Mouse (Mus musculus): ENCODE data around the gene Hba-a2.
"Not testable (repeated sequence)": the region's sequence is repeated elsewhere in the genome, so short reads cannot be mapped to it uniquely, and the experiment has no call there.

The Hba-a2 gene

DNA sequence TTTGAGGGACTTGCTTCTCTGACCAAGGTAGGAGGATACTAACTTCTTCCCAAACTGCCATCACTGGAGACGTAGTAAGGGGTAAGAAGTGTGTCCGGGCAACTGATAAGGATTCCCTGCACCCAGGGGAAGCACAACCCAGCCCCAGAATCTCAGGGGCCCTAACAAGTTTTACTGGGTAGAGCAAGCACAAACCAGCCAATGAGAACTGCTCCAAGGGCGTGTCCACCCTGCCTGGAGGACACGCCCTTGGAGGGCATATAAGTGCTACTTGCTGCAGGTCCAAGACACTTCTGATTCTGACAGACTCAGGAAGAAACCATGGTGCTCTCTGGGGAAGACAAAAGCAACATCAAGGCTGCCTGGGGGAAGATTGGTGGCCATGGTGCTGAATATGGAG, at the start of gene Hba-a2:
Gene Hba-a2 (plus strand): TSS at position 287 of the 400 bp plus-strand sequence.
- DNase-seq (ENCODE audit: low spot score in 2 of 2): not testable (repeated sequence)

DNA sequence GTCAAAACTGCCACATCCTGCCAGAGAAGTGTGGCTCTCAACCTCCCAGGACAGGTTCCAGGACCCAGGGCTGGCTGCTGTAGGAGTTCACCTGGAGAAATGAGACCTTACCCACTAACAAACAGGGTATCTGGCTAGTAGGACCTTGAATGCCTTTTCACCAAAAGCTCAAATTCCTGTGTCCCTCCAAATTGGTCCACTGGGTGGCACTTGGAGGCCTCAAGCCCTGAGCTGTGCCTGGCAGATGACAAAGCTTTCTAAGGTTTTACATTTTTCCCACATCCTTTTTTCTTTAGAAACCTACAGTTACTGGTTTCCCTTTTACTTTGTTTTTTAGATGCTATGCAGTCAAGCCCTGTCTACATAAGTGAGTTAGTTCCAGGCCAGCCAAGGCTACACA, 49.2 kb upstream of the Hba-a2 start:
- no peak for DNase-seq (ENCODE audit: low spot score in 2 of 2)

GRCm38 (mm10) chr11:32248350-32248749, 47.9 kb upstream of the Hba-a2 start:
- DNase-seq (ENCODE audit: low spot score in 2 of 2): no peak

DNA sequence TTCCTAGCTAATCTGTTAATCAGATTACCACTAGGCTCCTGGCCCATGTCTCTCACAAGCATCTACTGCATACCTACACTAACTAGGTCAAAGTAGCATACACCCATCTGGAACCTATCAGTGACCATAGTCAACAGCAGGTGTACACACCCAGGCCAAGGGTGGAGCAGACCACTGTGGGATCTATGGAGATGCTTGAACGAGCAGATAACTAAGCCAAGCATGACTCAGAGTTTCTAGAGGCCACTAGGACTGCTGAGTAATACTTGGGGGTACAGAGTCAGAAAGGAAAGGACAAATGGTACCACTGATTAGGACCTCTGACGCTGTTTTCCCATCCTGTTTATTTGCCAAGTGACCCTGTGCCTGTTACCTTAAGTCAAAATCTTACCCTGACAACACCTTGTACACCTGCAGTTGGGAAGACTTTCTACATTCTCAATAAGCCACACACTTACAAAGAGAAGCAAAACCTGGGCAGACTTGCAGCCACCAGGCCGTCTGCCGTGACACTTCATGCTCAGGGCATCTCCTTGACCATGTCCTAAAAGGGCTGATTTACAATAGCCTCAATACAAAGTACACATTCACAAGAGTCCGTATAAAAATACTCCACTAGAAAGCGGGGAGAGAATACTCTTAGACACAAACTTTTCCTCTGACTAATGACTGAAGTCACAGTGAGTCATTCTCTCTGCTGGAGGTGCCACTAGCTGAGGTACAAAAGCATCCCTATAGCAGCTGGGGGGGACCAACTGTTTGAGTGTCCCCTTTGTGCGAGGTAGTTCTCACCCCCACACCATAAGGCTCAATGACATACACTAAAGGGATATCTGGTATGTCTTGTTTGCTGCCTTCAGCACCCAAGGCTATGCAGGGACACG, 45.2 kb upstream of the Hba-a2 start:
- no peak for DNase-seq (ENCODE audit: low spot score in 2 of 2)

DNA sequence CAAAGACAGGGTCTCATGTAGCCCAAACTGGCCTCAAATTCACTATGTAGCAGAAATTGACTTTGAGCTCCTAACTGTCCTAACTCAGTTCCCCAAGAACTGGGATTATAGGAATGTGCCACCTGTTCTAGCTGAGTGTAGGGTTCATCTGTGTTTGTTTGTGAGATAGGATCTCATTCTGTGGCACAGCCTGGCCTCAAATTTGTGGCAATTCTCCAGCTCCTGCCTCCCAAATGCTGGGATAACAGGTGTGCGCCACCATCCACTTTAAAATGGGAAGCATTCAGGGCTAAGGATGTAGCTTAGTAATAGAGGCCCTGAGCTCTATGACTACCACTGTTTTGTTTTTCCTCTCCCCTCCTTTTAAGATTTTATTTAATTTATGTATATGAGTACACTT, 43.2 kb upstream of the Hba-a2 start:
- no peak for DNase-seq (ENCODE audit: low spot score in 2 of 2)

GRCm38 (mm10) chr11:32256146-32256545, 40.1 kb upstream of the Hba-a2 start:
- no peak for DNase-seq (ENCODE audit: low spot score in 2 of 2)

DNA sequence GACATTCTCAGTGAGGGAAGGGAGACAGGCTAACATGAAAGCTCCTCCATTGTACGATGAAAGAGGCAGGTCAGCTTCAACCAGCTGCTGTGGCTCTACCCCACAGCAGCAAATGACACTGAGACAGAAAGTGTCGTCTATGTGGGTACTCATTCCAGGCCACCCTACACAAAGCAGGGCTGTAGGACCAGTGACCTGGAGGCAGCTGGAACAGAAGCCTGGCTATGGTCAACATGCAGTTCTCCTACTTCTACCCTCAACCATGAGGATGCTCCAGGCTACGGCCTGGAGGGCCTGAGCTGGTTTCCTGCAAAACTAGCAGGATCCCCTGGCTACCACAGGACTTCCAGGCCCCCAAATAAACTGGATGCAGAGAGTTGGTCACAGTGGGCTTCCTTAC, 39.7 kb upstream of the Hba-a2 start:
- DNase-seq (ENCODE audit: low spot score in 2 of 2): no peak

DNA sequence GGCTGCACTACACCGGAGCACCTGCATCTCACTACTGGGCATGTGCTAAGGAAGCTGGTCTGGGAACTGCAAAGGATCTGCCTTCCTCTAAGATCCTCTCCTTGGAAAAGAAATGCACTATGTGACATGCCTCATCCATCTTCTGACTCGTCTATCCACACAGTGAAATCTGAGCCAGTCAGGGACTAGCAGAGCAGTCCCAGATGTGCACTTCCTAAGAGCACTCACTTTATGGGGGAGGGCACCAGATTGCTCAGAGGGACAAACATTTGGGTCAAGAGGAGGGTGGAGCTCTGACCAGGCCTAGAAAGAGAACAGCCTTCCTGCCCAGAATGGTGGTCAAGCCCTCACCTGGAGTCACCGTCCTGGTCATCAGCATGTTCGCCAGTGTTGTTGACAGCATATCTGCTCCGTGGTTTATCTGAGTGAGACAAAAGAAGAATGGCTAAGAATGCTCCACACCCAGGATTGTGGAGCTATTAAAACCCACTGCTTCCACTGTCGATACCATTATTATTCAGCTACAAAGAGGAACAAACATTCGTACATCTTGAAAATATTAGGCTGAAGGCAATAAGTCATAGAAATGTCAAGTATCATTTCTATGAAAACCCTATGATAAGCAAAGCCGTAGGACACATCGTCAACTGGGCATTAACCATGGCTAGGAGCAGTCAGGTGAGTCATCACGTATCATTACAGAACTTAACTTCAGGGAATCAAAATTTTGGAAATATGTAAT, 33.4 kb upstream of the Hba-a2 start:
- DNase-seq (ENCODE audit: low spot score in 2 of 2): no peak

DNA sequence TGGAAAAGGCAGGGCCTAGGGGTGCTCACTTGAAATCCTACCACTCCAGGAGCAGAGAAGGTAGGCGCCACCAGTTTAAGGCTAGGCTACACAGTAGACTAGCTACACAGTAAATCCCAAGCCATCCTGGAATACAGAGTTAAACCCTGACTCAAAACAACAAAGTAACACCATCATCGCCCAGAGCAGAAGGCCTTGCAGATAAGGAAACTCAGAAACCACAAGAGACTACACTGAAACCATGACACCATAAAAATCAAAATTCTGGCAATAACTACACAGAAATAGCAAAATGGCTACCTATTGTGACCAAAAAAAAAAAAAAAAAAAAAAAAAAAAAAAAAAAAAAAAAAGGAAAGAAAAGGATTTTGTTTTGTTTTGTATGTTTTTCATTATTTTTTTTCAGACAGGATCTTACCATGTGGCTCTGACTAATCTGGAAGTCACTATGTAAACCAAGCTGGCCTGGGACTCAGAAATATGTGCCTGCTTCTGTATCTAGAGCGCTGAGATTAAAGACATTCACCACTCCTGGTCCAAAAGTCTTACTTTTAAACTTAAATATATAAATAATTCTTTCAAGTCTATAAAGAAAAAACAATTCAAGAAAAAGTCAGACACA, 31.1 kb upstream of the Hba-a2 start:
- no peak for DNase-seq (ENCODE audit: low spot score in 2 of 2)

DNA sequence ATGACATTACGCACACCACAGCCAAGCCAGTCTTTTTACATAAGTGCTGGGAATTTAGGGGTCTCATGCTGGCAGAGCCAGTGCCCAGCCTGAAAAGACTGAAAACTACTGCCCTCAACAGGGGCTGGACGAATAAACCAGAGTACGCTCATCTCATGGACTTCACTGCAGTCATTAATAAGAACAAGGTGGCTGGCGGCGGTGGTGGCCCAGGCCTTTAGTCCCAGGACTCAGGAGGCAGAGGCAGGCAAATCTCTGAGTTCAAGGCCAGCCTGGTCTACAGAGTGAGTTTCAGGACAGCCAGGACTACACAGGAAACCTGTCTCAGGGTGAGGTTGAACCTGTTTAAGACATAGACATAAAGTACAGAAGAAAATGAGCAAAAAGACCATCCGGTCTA, 30.1 kb upstream of the Hba-a2 start:
- no peak for DNase-seq (ENCODE audit: low spot score in 2 of 2)

DNA sequence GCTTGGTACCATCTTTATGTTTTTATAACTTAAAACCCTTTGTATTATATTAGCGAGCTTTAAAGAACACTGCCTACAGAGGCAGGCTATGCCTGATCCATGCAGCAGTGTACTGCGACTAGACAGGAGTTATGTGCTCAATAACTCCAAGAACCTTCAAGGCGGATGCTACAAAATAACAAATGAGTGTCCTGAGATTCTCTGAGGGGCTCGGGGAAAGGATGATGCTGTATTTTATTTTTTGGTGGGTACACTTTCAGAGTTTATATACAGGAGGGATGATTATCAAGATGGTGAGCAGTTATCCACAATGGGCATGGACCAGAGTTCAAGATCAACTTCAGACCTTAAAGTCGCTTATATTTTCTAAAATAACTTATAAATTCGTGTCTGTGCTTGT, 29.5 kb upstream of the Hba-a2 start:
- DNase-seq (ENCODE audit: low spot score in 2 of 2): no peak

- DNase-seq (ENCODE audit: low spot score in 2 of 2): peak; percentile 92 to 97
Measured at GRCm38 (mm10) chr11:32267188-32267884, 29.0 kb upstream of the Hba-a2 start, which contains the start of gene Nprl3. Gene Nprl3 (minus strand): TSS chr11:32267707.

- peak in 1 of 2 experiments; percentile 10 for DNase-seq (ENCODE audit: low spot score in 2 of 2)
Measured at GRCm38 (mm10) chr11:32267964-32268363, 28.3 kb upstream of the Hba-a2 start.

- DNase-seq (ENCODE audit: low spot score in 2 of 2): no peak
Measured at GRCm38 (mm10) chr11:32268952-32269351, 27.3 kb upstream of the Hba-a2 start.

DNA sequence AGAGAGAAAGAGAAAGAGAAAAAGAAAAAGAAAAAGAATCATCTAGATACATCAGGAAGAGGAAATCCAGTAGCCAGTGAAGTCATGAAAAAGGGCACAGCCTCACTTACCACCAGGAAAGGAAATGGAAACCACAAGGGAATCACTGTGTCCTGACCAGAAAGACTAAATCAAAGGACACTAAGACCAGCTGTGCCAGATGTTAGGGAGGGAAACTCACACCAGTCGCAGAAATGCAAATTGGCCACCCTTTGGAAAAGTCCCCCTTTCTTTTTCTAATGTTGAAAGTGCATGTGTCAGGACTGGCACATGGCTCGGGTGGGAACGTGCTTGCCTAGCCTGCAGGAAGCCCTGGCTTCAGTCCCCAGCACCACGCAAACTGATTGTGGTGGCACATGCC, 25.1 kb upstream of the Hba-a2 start:
- DNase-seq (ENCODE audit: low spot score in 2 of 2): no peak

- no peak for DNase-seq (ENCODE audit: low spot score in 2 of 2)
Measured at GRCm38 (mm10) chr11:32276347-32276746, 19.9 kb upstream of the Hba-a2 start, which contains the start of gene Hba-x. Gene Hba-x (plus strand): TSS chr11:32276400.

DNA sequence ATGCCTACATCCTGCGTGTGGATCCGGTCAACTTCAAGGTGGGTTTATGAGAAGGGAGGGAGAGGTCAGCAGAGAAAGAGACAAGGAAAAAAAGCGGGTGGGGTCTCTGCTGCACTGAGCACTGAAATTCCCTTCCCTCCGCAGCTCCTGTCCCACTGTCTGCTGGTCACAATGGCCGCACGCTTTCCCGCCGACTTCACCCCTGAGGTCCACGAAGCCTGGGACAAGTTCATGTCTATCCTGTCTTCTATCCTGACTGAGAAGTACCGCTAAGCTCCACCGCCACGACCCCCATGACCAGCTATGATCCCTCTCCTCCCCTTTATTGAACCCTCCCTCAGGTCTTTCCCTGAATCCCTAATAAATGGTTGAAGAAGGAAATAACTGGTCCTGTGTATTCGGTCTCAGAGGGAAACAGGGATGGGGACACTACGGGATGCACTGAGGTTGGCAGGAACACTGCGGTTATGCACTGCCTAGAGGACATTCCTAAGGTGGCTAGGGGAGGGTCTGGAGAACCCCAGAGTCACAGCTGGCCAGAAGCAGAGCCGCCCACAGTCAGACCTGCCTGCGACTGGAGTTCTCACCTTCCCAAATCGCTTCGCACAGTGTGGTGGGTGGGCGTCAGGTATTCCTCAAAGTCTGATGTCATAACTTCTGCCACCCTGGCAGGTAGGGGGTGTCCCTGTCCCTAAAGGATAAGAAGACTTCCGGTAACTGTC, 18.4 kb upstream of the Hba-a2 start:
- DNase-seq (ENCODE audit: low spot score in 2 of 2): no peak

DNA sequence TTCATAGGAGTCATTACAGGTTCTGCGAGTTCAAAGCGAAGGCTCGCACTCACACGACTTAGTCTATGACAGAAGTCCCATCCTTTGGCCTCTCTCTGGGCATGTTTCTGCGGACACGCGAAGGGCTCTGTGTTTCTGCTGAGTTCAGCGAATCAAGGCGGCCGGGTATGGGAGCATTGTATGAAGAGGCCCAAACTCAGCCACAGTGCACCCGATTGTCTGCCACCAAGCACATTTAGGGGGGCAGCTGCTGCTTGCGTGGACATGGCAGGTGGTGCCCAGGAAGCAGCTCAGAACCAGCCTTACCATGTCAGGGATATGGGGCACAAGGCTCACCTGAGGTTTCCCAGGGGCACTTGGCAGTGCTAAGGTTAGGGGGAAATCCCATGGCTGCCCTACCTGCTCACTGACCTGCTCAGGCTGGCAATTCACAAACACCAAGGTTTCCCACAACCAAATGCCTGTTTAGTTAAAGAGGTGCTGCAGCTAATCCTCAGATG, 17.8 kb upstream of the Hba-a2 start:
- DNase-seq (ENCODE audit: low spot score in 2 of 2): no peak

DNA sequence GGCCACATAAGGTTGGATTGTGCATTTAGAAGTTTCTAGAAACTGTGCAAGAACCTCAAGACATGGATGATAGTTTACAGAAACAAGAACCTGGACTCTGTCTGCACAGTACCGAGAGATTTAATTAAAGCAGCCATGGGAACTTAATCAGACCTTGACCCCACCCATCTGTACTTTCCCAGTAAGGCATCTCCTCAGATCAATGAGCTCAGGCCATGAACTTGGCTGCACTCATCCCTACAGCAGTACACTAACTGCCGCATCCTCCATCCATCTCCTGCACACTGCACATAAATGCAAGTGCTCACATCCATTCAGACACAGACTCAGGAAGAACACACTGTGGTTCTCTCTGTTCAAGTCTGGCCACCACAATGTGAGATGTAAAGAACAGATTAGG, 15.6 kb upstream of the Hba-a2 start:
- no peak for DNase-seq (ENCODE audit: low spot score in 2 of 2)

DNA sequence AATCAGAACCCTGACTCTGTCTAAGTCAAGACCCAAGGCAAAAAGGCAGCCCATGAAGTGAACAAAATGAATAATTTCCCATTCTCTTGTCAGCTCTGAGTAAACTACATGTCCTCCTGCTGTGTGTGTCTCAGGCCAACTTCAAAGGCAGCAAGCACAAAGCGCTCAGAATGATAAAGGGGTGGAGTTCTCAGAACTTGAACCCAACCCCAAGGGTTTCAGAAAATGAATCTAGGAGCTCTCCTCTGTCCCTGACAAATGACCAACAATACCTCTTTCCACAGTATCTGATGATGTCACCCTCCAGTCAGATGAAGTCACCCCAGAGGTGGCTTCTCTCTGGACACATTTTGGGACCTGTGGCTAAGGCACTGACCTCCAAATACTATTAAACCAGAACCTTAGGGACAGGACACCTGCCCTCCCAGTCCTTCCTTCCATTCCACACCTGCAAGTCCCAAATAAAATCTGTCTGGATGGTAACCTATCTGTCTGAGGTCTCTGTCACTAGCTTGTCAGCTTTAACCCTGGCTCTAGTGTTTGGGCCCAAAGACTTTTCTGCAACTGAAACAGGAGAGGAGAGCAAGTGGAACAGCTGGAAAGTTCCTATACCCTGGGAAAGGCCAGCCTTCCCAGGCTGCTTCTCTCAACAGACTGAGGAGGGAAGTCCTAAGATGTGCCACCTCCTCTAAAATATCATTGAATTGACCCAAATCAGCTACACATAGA, 14.7 kb upstream of the Hba-a2 start:
- no peak for DNase-seq (ENCODE audit: low spot score in 2 of 2)
